Mouse (Mus musculus) cortical plate, adult 2 months (tissue): Measurements from ENCODE around the gene Abcc3.

ENCODE experiments used
- CTCF ChIP-seq: fragments of 200-500 bp; IDR thresholded peaks from 2 replicates; pipeline ENCODE4 v1.5.1; 2011; ENCODE audit warnings: mild to moderate bottlenecking, control low read depth, low read length; ENCODE audit not compliant: insufficient read depth; ENCODE audit errors: extremely low read depth
- POLR2A ChIP-seq: fragments of 200-500 bp; IDR thresholded peaks from 2 replicates; pipeline ENCODE4 v1.6.1; 2011; ENCODE audit warnings: mild to moderate bottlenecking, low read length, control low read depth; ENCODE audit not compliant: insufficient read depth; ENCODE audit errors: extremely low read depth

GRCm38 (mm10) chr11:94340948-94341933 is 51.6 kb downstream of the Abcc3 start:
- no peak for TF ChIP-seq POLR2A
- no peak for TF ChIP-seq CTCF
